ENCODE assay signal across 22 mouse cellular contexts in genomic region chr11:79529226-79529625, GRCm38 (mm10). TPM values are rescaled to one million over a fixed set of nuclear protein-coding genes. Genes with fewer than 3 reads are reported as not detected.
DNase-seq lines count a peak whose midpoint lies in the region; ATAC-seq and TF ChIP-seq lines count a peak whose summit lies in the region.
"Had no signal": no experiment of that assay in that cellular context is flagged by ENCODE, and none has a peak within 500 bp of the region (broad histone marks: within the 10 kb centered on the region; RNA-seq: fewer than 3 reads in every experiment).

No protein-coding gene starts in this region.

- ATAC-seq in midbrain, embryonic 11.5 days (ENCODE audit: low FRiP score) = no peak
- no peak for ATAC-seq in midbrain, embryonic 15.5 days (replicated peaks)
- ATAC-seq in liver, embryonic 13.5 days (ENCODE audit: low read depth) = no peak
- ATAC-seq: intestine, embryonic 15.5 days; midbrain, embryonic 13.5 days had no signal

- H3K36me3 ChIP-seq in midbrain, embryonic 11.5 days (ENCODE audit: control insufficient read depth, insufficient read depth, low read length) = no peaks in the 10 kb centered on the region
- H3K36me3 ChIP-seq in midbrain, embryonic 15.5 days (replicated peaks) = no peaks in the 10 kb centered on the region
- no peaks in the 10 kb centered on the region for H3K36me3 ChIP-seq in liver, embryonic 13.5 days
- peaks cover 31% of the 10 kb centered on the region for H3K36me3 ChIP-seq in myocyte (ENCODE audit: control insufficient read depth, insufficient read depth)
- H3K36me3 ChIP-seq: intestine, embryonic 15.5 days had no signal

- H3K9ac ChIP-seq in midbrain, embryonic 11.5 days (ENCODE audit: low read length) = no peak overlapping the region
- H3K9ac ChIP-seq in midbrain, embryonic 15.5 days = no peak overlapping the region
- no peak overlapping the region for H3K9ac ChIP-seq in liver, embryonic 13.5 days
- H3K9ac ChIP-seq: hindbrain, embryonic 14.5 days; intestine, embryonic 15.5 days; midbrain, embryonic 13.5 days; neural tube, embryonic 13.5 days had no signal

- intact Hi-C loops in gastrocnemius, postnatal 14 days (cut with DNase I; ENCODE audit: low total_unique reads) = no loop called here

- H3K4me1 ChIP-seq in midbrain, embryonic 11.5 days (ENCODE audit: control insufficient read depth, insufficient read depth, low read length) = peaks cover 2% of the 10 kb centered on the region
- no peaks in the 10 kb centered on the region for H3K4me1 ChIP-seq in midbrain, embryonic 15.5 days
- H3K4me1 ChIP-seq in bone marrow, adult 2 months (ENCODE audit: control insufficient read depth, insufficient read depth, low read length) = peaks cover 12% of the 10 kb centered on the region
- H3K4me1 ChIP-seq in liver, embryonic 13.5 days (replicated peaks) = peaks cover 52% of the 10 kb centered on the region
- H3K4me1 ChIP-seq: embryonic facial prominence, embryonic 10.5 days; neural tube, embryonic 13.5 days had no signal

- peak; percentile 53 for DNase-seq in midbrain, embryonic 11.5 days (ENCODE audit: low spot score, missing footprints)
- DNase-seq in liver, embryonic 13.5 days = no peak
- no peak for DNase-seq in gastrocnemius, postnatal 14 days
- DNase-seq in cerebellum, postnatal 36 days = no peak
- no peak for DNase-seq in right cerebral cortex, postnatal 36 days (ENCODE audit: low spot score in 2 of 2)
- DNase-seq: adrenal gland, postnatal 25 days; cerebellum, adult 11 months; cerebellum, adult 9-11 months; heart, postnatal 4 days; kidney, adult 8-10 months; kidney, postnatal 14 days had no signal

- no peak overlapping the region for H3K4me2 ChIP-seq in midbrain, embryonic 11.5 days
- H3K4me2 ChIP-seq in midbrain, embryonic 15.5 days = no peak overlapping the region
- no peak overlapping the region for H3K4me2 ChIP-seq in liver, embryonic 13.5 days
- H3K4me2 ChIP-seq in myocyte (ENCODE audit: low read depth) = peak overlapping the region; percentile 94
- H3K4me2 ChIP-seq: hindbrain, embryonic 14.5 days; intestine, embryonic 15.5 days; midbrain, embryonic 13.5 days; neural tube, embryonic 13.5 days had no signal

- H3ac ChIP-seq in myocyte (ENCODE audit: control insufficient read depth, insufficient read length) = no peak overlapping the region

- no peak overlapping the region for H3K4me3 ChIP-seq in midbrain, embryonic 11.5 days (ENCODE audit: low read depth, low read length)
- H3K4me3 ChIP-seq in midbrain, embryonic 15.5 days = no peak overlapping the region
- H3K4me3 ChIP-seq in bone marrow, adult 2 months (replicated peaks; ENCODE audit: control insufficient read depth, low read depth, low read length) = peak overlapping the region; percentile 68
- no peak overlapping the region for H3K4me3 ChIP-seq in liver, embryonic 13.5 days (replicated peaks)
- H3K4me3 ChIP-seq in myocyte = peak overlapping the region; percentile 21
- H3K4me3 ChIP-seq: embryonic facial prominence, embryonic 10.5 days; intestine, embryonic 15.5 days; midbrain, embryonic 13.5 days; neural tube, embryonic 13.5 days had no signal

- WGBS in midbrain, embryonic 11.5 days = 97% methylated on average over 6 of the region's 6 CpGs
- 96% methylated on average over 6 of the region's 6 CpGs for WGBS in midbrain, embryonic 15.5 days
- 72% methylated on average over 6 of the region's 6 CpGs for WGBS in bone marrow, adult 2 months
- WGBS in liver, embryonic 13.5 days (ENCODE audit: insufficient replicate concordance) = 76% methylated on average over 6 of the region's 6 CpGs

- H3K9me3 ChIP-seq in midbrain, embryonic 11.5 days (ENCODE audit: control insufficient read depth, low read length) = no peaks in the 10 kb centered on the region
- H3K9me3 ChIP-seq in midbrain, embryonic 15.5 days = no peaks in the 10 kb centered on the region
- H3K9me3 ChIP-seq in liver, embryonic 13.5 days (replicated peaks) = no peaks in the 10 kb centered on the region
- H3K9me3 ChIP-seq: embryonic facial prominence, embryonic 10.5 days; intestine, embryonic 15.5 days; midbrain, embryonic 13.5 days; neural tube, embryonic 13.5 days had no signal

- H3K79me2 ChIP-seq in myocyte (ENCODE audit: control insufficient read depth, insufficient read depth) = peaks cover 10% of the 10 kb centered on the region

- TF ChIP-seq CTCF in bone marrow, adult 2 months (IDR thresholded peaks at IDR 0.05; ENCODE audit: control insufficient read depth, insufficient read depth, low read length) = no peak

- H3K27ac ChIP-seq in midbrain, embryonic 11.5 days (ENCODE audit: low read depth, low read length) = no peak overlapping the region
- no peak overlapping the region for H3K27ac ChIP-seq in midbrain, embryonic 15.5 days
- H3K27ac ChIP-seq in bone marrow, adult 2 months (ENCODE audit: control insufficient read depth, insufficient read depth, low read depth, low read length, poor library complexity) = no peak overlapping the region
- peak overlapping the region; percentile 54; the same call in 1 of the 2 replicates for H3K27ac ChIP-seq in liver, embryonic 13.5 days
- H3K27ac ChIP-seq: embryonic facial prominence, embryonic 10.5 days; hindbrain, embryonic 14.5 days; intestine, embryonic 15.5 days; midbrain, embryonic 13.5 days; neural tube, embryonic 13.5 days had no signal

- no peaks in the 10 kb centered on the region for H3K27me3 ChIP-seq in midbrain, embryonic 11.5 days (ENCODE audit: control insufficient read depth, insufficient read depth, low read length)
- no peaks in the 10 kb centered on the region for H3K27me3 ChIP-seq in midbrain, embryonic 15.5 days (replicated peaks)
- H3K27me3 ChIP-seq in liver, embryonic 13.5 days = no peaks in the 10 kb centered on the region
- no peaks in the 10 kb centered on the region for H3K27me3 ChIP-seq in myocyte (ENCODE audit: control insufficient read depth, insufficient read depth, insufficient read length)
- H3K27me3 ChIP-seq: intestine, embryonic 15.5 days; midbrain, embryonic 13.5 days; neural tube, embryonic 13.5 days had no signal

- TF ChIP-seq POLR2A in bone marrow, adult 2 months (IDR thresholded peaks at IDR 0.05; ENCODE audit: borderline replicate concordance, control insufficient read depth, low read depth, low read length) = no peak
- no peak for TF ChIP-seq POLR2A in myocyte (IDR thresholded peaks at IDR 0.05; ENCODE audit: insufficient read length, low read depth)

TF ChIP-seq in myocyte, 11 proteins besides CTCF, POLR2A, EP300 and RAD21:
- no peak for TF ChIP-seq MYOG (IDR thresholded peaks at IDR 0.05; ENCODE audit: control insufficient read depth in 1 of 3, insufficient read depth in 1 of 3, insufficient read length in 2 of 3, low read depth in 2 of 3)
- TF ChIP-seq TCF3 (IDR thresholded peaks at IDR 0.05; ENCODE audit: insufficient read length, low read depth) = no peak
- no peak for TF ChIP-seq TCF12 (IDR thresholded peaks at IDR 0.05; ENCODE audit: insufficient read depth, poor library complexity, severe bottlenecking)
- no peak for TF ChIP-seq POLR2AphosphoS2 (IDR thresholded peaks at IDR 0.05; ENCODE audit: insufficient read length, low read depth)
- no peak for TF ChIP-seq CEBPB (IDR thresholded peaks at IDR 0.05; ENCODE audit: insufficient read depth, poor library complexity, severe bottlenecking)
- no peak for TF ChIP-seq E2F4 (IDR thresholded peaks at IDR 0.05; ENCODE audit: insufficient read depth)
- TF ChIP-seq MAX (IDR thresholded peaks at IDR 0.05; ENCODE audit: low read depth) = no peak
- no peak for TF ChIP-seq USF1 (IDR thresholded peaks at IDR 0.05; ENCODE audit: low read depth)
- TF ChIP-seq MYOD1 (IDR thresholded peaks at IDR 0.05; ENCODE audit: control insufficient read depth in 1 of 3, insufficient read length in 2 of 3, low read depth in 2 of 3) = no peak
- no peak for TF ChIP-seq REST (IDR thresholded peaks at IDR 0.05; ENCODE audit: insufficient read depth, insufficient read length)
- TF ChIP-seq SRF (IDR thresholded peaks at IDR 0.05; ENCODE audit: control insufficient read depth, insufficient read length, low read depth) = no peak

RNA-seq across cellular contexts. Expression of gene Evi2, which starts 1.2 kb away (rescaled TPM):
- polyA plus RNA-seq in midbrain, embryonic 11.5 days (2014; fragmentation: Nextera tagmentation; extraction: Ambion mirVana) = 0.83 and 0.84 TPM in 2 replicates
- 0.43 and 0.74 TPM in 2 replicates for polyA plus RNA-seq in midbrain, embryonic 15.5 days (2015; fragmentation: Nextera tagmentation; extraction: Ambion mirVana)
- 3.6 and 12.0 TPM in 2 replicates for polyA plus RNA-seq in bone marrow, adult 2 months (2011; ENCODE audit: insufficient read depth, insufficient read length, low replicate concordance, missing spikeins)
- polyA plus RNA-seq in liver, embryonic 13.5 days (2015; fragmentation: Nextera tagmentation; extraction: Ambion mirVana) = 0.43 and 0.82 TPM in 2 replicates
- polyA plus RNA-seq in myocyte (2012; fragmentation: generic; extraction: Trizol) = 0.06 TPM
- under 1 TPM in 1 of 2 experiments, not detected in 1; 0.18 TPM for total RNA-seq in gastrocnemius, postnatal 14 days (2021)
- total RNA-seq: adrenal gland, postnatal 25 days; left cerebral cortex, postnatal 36 days had no signal

RNA-seq across cellular contexts. Expression of gene Evi2a, which starts 1.2 kb away (rescaled TPM):
- 3.0 and 4.6 TPM in 2 replicates for polyA plus RNA-seq in midbrain, embryonic 11.5 days (2014; fragmentation: Nextera tagmentation; extraction: Ambion mirVana)
- polyA plus RNA-seq in midbrain, embryonic 15.5 days (2015; fragmentation: Nextera tagmentation; extraction: Ambion mirVana) = 2.9 and 3.3 TPM in 2 replicates
- polyA plus RNA-seq in bone marrow, adult 2 months (2011; ENCODE audit: insufficient read depth, insufficient read length, low replicate concordance, missing spikeins) = 5.4 and 13.1 TPM in 2 replicates
- 5.0 and 5.8 TPM in 2 replicates for polyA plus RNA-seq in liver, embryonic 13.5 days (2015; fragmentation: Nextera tagmentation; extraction: Ambion mirVana)
- polyA plus RNA-seq in myocyte (2012; fragmentation: generic; extraction: Trizol) = 10.7 TPM
- total RNA-seq in gastrocnemius, postnatal 14 days (2021) = 1 to 10 TPM; 3.3 to 4.3 TPM

RNA-seq across cellular contexts. Expression of gene Evi2b, which starts 5.7 kb away (rescaled TPM):
- 0.22 and 0.51 TPM in 2 replicates for polyA plus RNA-seq in midbrain, embryonic 11.5 days (2014; fragmentation: Nextera tagmentation; extraction: Ambion mirVana)
- polyA plus RNA-seq in midbrain, embryonic 15.5 days (2015; fragmentation: Nextera tagmentation; extraction: Ambion mirVana) = 0.14 TPM in 1 of 2 replicates, not detected in the other
- 28.7 and 78.8 TPM in 2 replicates for polyA plus RNA-seq in bone marrow, adult 2 months (2011; ENCODE audit: insufficient read depth, insufficient read length, low replicate concordance, missing spikeins)
- 4.0 and 6.2 TPM in 2 replicates for polyA plus RNA-seq in liver, embryonic 13.5 days (2015; fragmentation: Nextera tagmentation; extraction: Ambion mirVana)
- polyA plus RNA-seq in myocyte (2012; fragmentation: generic; extraction: Trizol) = 0.26 TPM
- under 1 TPM; 0.24 to 0.59 TPM for total RNA-seq in gastrocnemius, postnatal 14 days (2021)
- total RNA-seq: ES-E14 had no signal
- polyA plus RNA-seq: embryonic facial prominence, embryonic 10.5 days; hindbrain, embryonic 14.5 days; midbrain, embryonic 13.5 days had no signal

RNA-seq across cellular contexts. Expression of gene Omg, which starts 25.3 kb away (rescaled TPM):
- 1.9 TPM in 2 replicates for polyA plus RNA-seq in midbrain, embryonic 11.5 days (2014; fragmentation: Nextera tagmentation; extraction: Ambion mirVana)
- polyA plus RNA-seq in midbrain, embryonic 15.5 days (2015; fragmentation: Nextera tagmentation; extraction: Ambion mirVana) = 5.3 and 5.4 TPM in 2 replicates
- polyA plus RNA-seq in bone marrow, adult 2 months (2011; ENCODE audit: insufficient read depth, insufficient read length, low replicate concordance, missing spikeins) = 0.43 and 1.6 TPM in 2 replicates
- not detected in 2 replicates for polyA plus RNA-seq in liver, embryonic 13.5 days (2015; fragmentation: Nextera tagmentation; extraction: Ambion mirVana)
- polyA plus RNA-seq in myocyte (2012; fragmentation: generic; extraction: Trizol) = 0.05 TPM
- not detected for total RNA-seq in gastrocnemius, postnatal 14 days (2021)
- total RNA-seq: heart, postnatal 4 days had no signal
- polyA plus RNA-seq: gonadal fat pad, adult 2 months had no signal

Comparison
In these comparisons a context has a peak if more than half of its experiments do, and no peak if none do; other contexts are left out.
1. H3K4me3 ChIP-seq: peak in bone marrow, adult 2 months (single experiment) and myocyte (single experiment); none in midbrain, embryonic 11.5 days (single experiment), midbrain, embryonic 15.5 days (single experiment) and liver, embryonic 13.5 days (single experiment).